Mouse (Mus musculus) liver, postnatal 0 days (tissue): ENCODE data around the gene Tcte1. TPM values are rescaled to one million over a fixed set of nuclear protein-coding genes. Genes with fewer than 3 reads are reported as not detected.

Experiments used
- ATAC-seq: fragments of 200-750 bp; cut with Nextera tagmentation; 2 replicates; pipeline ENCODE4 v1.8.0; 2017; ENCODE audit warnings: mild to moderate bottlenecking, moderate library complexity
- DNase-seq: peaks from one replicate; pipeline ENCODE4 v3.0.0-alpha.2; 2016
- H3K27ac ChIP-seq: fragments of 300-500 bp; sonication (generic); 2 replicates; pipeline ENCODE4 v1.5.1; 2014; ENCODE audit warnings: antibody characterized with exemption, moderate library complexity, mild to moderate bottlenecking, low read depth
- H3K27me3 ChIP-seq: fragments of 300-500 bp; sonication (generic); 2 replicates; pipeline ENCODE4 v1.6.1; 2014; ENCODE audit warnings: low read length, control low read depth, mixed read lengths; ENCODE audit not compliant: insufficient read depth
- H3K36me3 ChIP-seq: fragments of 300-500 bp; sonication (generic); replicated peaks from 2 replicates; pipeline ENCODE4 v1.6.1; 2014; ENCODE audit warnings: mild to moderate bottlenecking, control low read depth, low read length, moderate library complexity, mixed read lengths; ENCODE audit not compliant: insufficient read depth
- H3K4me1 ChIP-seq: fragments of 300-500 bp; sonication (generic); 2 replicates; pipeline ENCODE4 v1.6.1; 2014; ENCODE audit warnings: antibody characterized with exemption, mild to moderate bottlenecking, control low read depth; ENCODE audit not compliant: insufficient read depth
- H3K4me2 ChIP-seq: fragments of 300-500 bp; sonication (generic); 2 replicates; pipeline ENCODE4 v1.6.1; 2014; ENCODE audit warnings: low read depth, mild to moderate bottlenecking, low read length, moderate library complexity, mixed read lengths
- H3K4me3 ChIP-seq: fragments of 300-500 bp; sonication (generic); 2 replicates; pipeline ENCODE4 v1.5.1; 2014; ENCODE audit warnings: low read depth, low read length
- H3K9ac ChIP-seq: fragments of 300-500 bp; sonication (generic); replicated peaks from 2 replicates; pipeline ENCODE4 v1.6.1; 2014; ENCODE audit warnings: mild to moderate bottlenecking, moderate library complexity
- H3K9me3 ChIP-seq: fragments of 300-500 bp; sonication (generic); 2 replicates; pipeline ENCODE4 v1.6.1; 2016; ENCODE audit warnings: mild to moderate bottlenecking, control low read depth, low read length, mixed read lengths
- CTCF ChIP-seq: sonication (generic); IDR thresholded peaks from 2 replicates; pipeline ENCODE4 v1.5.1; 2016; ENCODE audit warnings: antibody characterized with exemption, low read depth
- EP300 ChIP-seq: IDR thresholded peaks from 2 replicates; pipeline ENCODE4 v1.6.1; 2016; ENCODE audit warnings: antibody characterized with exemption, low read depth, mild to moderate bottlenecking
- WGBS: fragments of 180-500 bp; shearing (Covaris S2); extraction: QIAGEN DNeasy Blood & Tissue Kit; methylation state at CpG from one replicate; pipeline ENCODE4 v1.1.7; 2014; ENCODE audit not compliant: insufficient replicate concordance; 5-methylcytosine and 5-hydroxymethylcytosine counted together
- polyA plus RNA-seq: library from polyadenylated mRNA; unstranded; fragments of >200 nt; fragmentation: Nextera tagmentation; extraction: Ambion mirVana; gene quantifications from 2 replicates; pipeline ENCODE4 v1.2.1, GENCODE M21; 2015

Tcte1 gene
- polyA plus RNA-seq, 1 experiment from 2014 or later, result not detected

GRCm38 (mm10) chr17:45530346-45530782 lies 7.1 kb downstream of the Tcte1 start:
- DNase-seq (no peak), ATAC-seq (no peak)
- 40% methylated on average over 13 of the region's 13 CpGs for WGBS
- Histone ChIP-seq H3K4me2 (no peak overlapping the region), H3K27me3 (peaks cover 30% of the 10 kb centered on the region), H3K4me3 (no peak overlapping the region), H3K9ac (no peak overlapping the region), H3K36me3 (no peaks in the 10 kb centered on the region), H3K9me3 (no peaks in the 10 kb centered on the region), H3K4me1 (no peaks in the 10 kb centered on the region), H3K27ac (no peak overlapping the region)
- TF ChIP-seq EP300 (no peak), CTCF (no peak)

GRCm38 (mm10) chr17:45532896-45533295 lies 9.7 kb downstream of the Tcte1 start:
- Histone ChIP-seq H3K4me3 (no peak overlapping the region), H3K4me2 (no peak overlapping the region), H3K4me1 (no peaks in the 10 kb centered on the region), H3K27me3 (peaks cover 46% of the 10 kb centered on the region), H3K9ac (no peak overlapping the region), H3K27ac (no peak overlapping the region), H3K36me3 (no peaks in the 10 kb centered on the region), H3K9me3 (no peaks in the 10 kb centered on the region)
- DNase-seq (no peak), ATAC-seq (no peak)
- 42% methylated on average over 15 of the region's 15 CpGs for WGBS
- TF ChIP-seq CTCF (no peak), EP300 (no peak)

GRCm38 (mm10) chr17:45536264-45536663 lies 13.0 kb downstream of the Tcte1 start:
- ATAC-seq (no peak), DNase-seq (no peak)
- Histone ChIP-seq H3K9me3 (no peaks in the 10 kb centered on the region), H3K36me3 (no peaks in the 10 kb centered on the region), H3K27me3 (peaks cover 51% of the 10 kb centered on the region), H3K9ac (no peak overlapping the region), H3K27ac (no peak overlapping the region), H3K4me2 (no peak overlapping the region), H3K4me3 (no peak overlapping the region), H3K4me1 (no peaks in the 10 kb centered on the region)
- no peak for TF ChIP-seq CTCF
- no peak for TF ChIP-seq EP300
- WGBS, result 11% methylated on average over 5 of the region's 5 CpGs

GRCm38 (mm10) chr17:45538394-45538793 lies 15.2 kb downstream of the Tcte1 start:
- WGBS, result 56% methylated on average over 4 of the region's 4 CpGs
- Histone ChIP-seq H3K9me3 (no peaks in the 10 kb centered on the region), H3K36me3 (no peaks in the 10 kb centered on the region), H3K4me1 (no peaks in the 10 kb centered on the region), H3K4me3 (no peak overlapping the region), H3K9ac (no peak overlapping the region), H3K27ac (no peak overlapping the region), H3K4me2 (no peak overlapping the region), H3K27me3 (peaks cover 55% of the 10 kb centered on the region)
- DNase-seq (no peak), ATAC-seq (no peak)
- no peak for TF ChIP-seq CTCF
- no peak for TF ChIP-seq EP300

GRCm38 (mm10) chr17:45539664-45540063 lies 16.4 kb downstream of the Tcte1 start:
- 68% methylated on average over 21 of the region's 21 CpGs for WGBS
- Histone ChIP-seq H3K36me3 (no peaks in the 10 kb centered on the region), H3K4me2 (no peak overlapping the region), H3K4me1 (no peaks in the 10 kb centered on the region), H3K27ac (no peak overlapping the region), H3K27me3 (peaks cover 63% of the 10 kb centered on the region), H3K9me3 (no peaks in the 10 kb centered on the region), H3K4me3 (no peak overlapping the region), H3K9ac (no peak overlapping the region)
- ATAC-seq (no peak), DNase-seq (no peak)
- no peak for TF ChIP-seq CTCF

GRCm38 (mm10) chr17:45542129-45542528 lies 18.9 kb downstream of the Tcte1 start:
- Histone ChIP-seq H3K4me3 (no peak overlapping the region), H3K36me3 (no peaks in the 10 kb centered on the region), H3K9ac (no peak overlapping the region), H3K4me1 (peaks cover 5% of the 10 kb centered on the region; the same call in 1 of the 2 replicates), H3K9me3 (no peaks in the 10 kb centered on the region), H3K27me3 (peaks cover 64% of the 10 kb centered on the region), H3K27ac (no peak overlapping the region), H3K4me2 (no peak overlapping the region)
- no peak for TF ChIP-seq CTCF
- TF ChIP-seq EP300, result no peak
- 22% methylated on average over 6 of the region's 6 CpGs for WGBS
- DNase-seq (no peak), ATAC-seq (no peak)

- no peak for TF ChIP-seq CTCF
- no peak for TF ChIP-seq EP300
- Histone ChIP-seq H3K4me1 (peaks cover 5% of the 10 kb centered on the region; the same call in 1 of the 2 replicates), H3K4me3 (no peak overlapping the region), H3K27me3 (peaks cover 70% of the 10 kb centered on the region), H3K9ac (no peak overlapping the region), H3K4me2 (no peak overlapping the region), H3K27ac (no peak overlapping the region), H3K36me3 (no peaks in the 10 kb centered on the region), H3K9me3 (no peaks in the 10 kb centered on the region)
- 48% methylated on average over 2 of the region's 2 CpGs for WGBS
- DNase-seq, result no peak
- ATAC-seq, result no peak
Observed at GRCm38 (mm10) chr17:45542705-45543104, 19.5 kb downstream of the Tcte1 start.
